Mouse (Mus musculus): ENCODE results near the gene Orc5. TPM values are rescaled to one million over a fixed set of nuclear protein-coding genes. Genes with fewer than 3 reads are reported as not detected.
"Not testable (repeated sequence)": the region's sequence is repeated elsewhere in the genome, so short reads cannot be mapped to it uniquely, and the experiment has no call there.

Gene Orc5
- total RNA-seq, 2 experiments from 2014 or later = 6.6 to 7.7 TPM

GRCm38 (mm10) chr5:22542676-22543075, 7.6 kb downstream of the Orc5 start:
- intact Hi-C loops (cut with DNase I; ENCODE audit: low total_unique reads) = no loop called here
- DNase-seq = no peak

GRCm38 (mm10) chr5:22538996-22539600, 11.1 kb downstream of the Orc5 start:
- DNase-seq = no peak
- intact Hi-C loops (cut with DNase I; ENCODE audit: low total_unique reads) = no loop called here

GRCm38 (mm10) chr5:22536695-22537094, 13.5 kb downstream of the Orc5 start:
- DNase-seq = no peak
- intact Hi-C loops (cut with DNase I; ENCODE audit: low total_unique reads) = no loop called here

- intact Hi-C loops (cut with DNase I; ENCODE audit: low total_unique reads) = no loop called here
- no peak for DNase-seq
These were observed 17.7 kb downstream of the Orc5 start for GRCm38 (mm10) chr5:22532571-22532970.

GRCm38 (mm10) chr5:22522612-22523011, 27.6 kb downstream of the Orc5 start:
- no peak for DNase-seq
- intact Hi-C loops (cut with DNase I; ENCODE audit: low total_unique reads) = no loop called here

GRCm38 (mm10) chr5:22519708-22520107, 30.5 kb downstream of the Orc5 start:
- DNase-seq = no peak
- intact Hi-C loops (cut with DNase I; ENCODE audit: low total_unique reads) = loop anchor here (10.0 kb wide), 1 partner anchor 585 kb away; no protein-coding TSS in a partner anchor

GRCm38 (mm10) chr5:22515745-22516144, 34.5 kb downstream of the Orc5 start:
- intact Hi-C loops (cut with DNase I; ENCODE audit: low total_unique reads) = loop anchor here (10.0 kb wide), 1 partner anchor 581 kb away; no protein-coding TSS in a partner anchor
- not testable (repeated sequence) for DNase-seq

- intact Hi-C loops (cut with DNase I; ENCODE audit: low total_unique reads) = loop anchor here (10.0 kb wide), 1 partner anchor 579 kb away; no protein-coding TSS in a partner anchor
- DNase-seq = not testable (repeated sequence)
These were observed 36.0 kb downstream of the Orc5 start for GRCm38 (mm10) chr5:22514231-22514630.

- intact Hi-C loops (cut with DNase I; ENCODE audit: low total_unique reads) = loop anchor here (10.0 kb wide), 1 partner anchor 578 kb away; no protein-coding TSS in a partner anchor
- not testable (repeated sequence) for DNase-seq
These were observed 37.6 kb downstream of the Orc5 start for GRCm38 (mm10) chr5:22512579-22512978.

GRCm38 (mm10) chr5:22511824-22512223, 38.4 kb downstream of the Orc5 start:
- no peak for DNase-seq
- intact Hi-C loops (cut with DNase I; ENCODE audit: low total_unique reads) = loop anchor here (10.0 kb wide), 1 partner anchor 577 kb away; no protein-coding TSS in a partner anchor

GRCm38 (mm10) chr5:22508560-22508959, 41.7 kb downstream of the Orc5 start:
- intact Hi-C loops (cut with DNase I; ENCODE audit: low total_unique reads) = no loop called here

GRCm38 (mm10) chr5:22499437-22499836, 50.8 kb downstream of the Orc5 start:
- intact Hi-C loops (cut with DNase I; ENCODE audit: low total_unique reads) = no loop called here
- no peak for DNase-seq

More at GRCm38 (mm10) chr5:22508560-22508959, 41.7 kb downstream of the Orc5 start:
- DNase-seq = no peak

GRCm38 (mm10) chr5:22491088-22491487, 59.1 kb downstream of the Orc5 start:
- intact Hi-C loops (cut with DNase I; ENCODE audit: low total_unique reads) = no loop called here
- DNase-seq = no peak

GRCm38 (mm10) chr5:22489091-22489490, 61.1 kb downstream of the Orc5 start:
- DNase-seq = no peak
- intact Hi-C loops (cut with DNase I; ENCODE audit: low total_unique reads) = no loop called here

GRCm38 (mm10) chr5:22486601-22487206, 63.5 kb downstream of the Orc5 start:
- intact Hi-C loops (cut with DNase I; ENCODE audit: low total_unique reads) = no loop called here
- no peak for DNase-seq

GRCm38 (mm10) chr5:22485764-22486163, 64.5 kb downstream of the Orc5 start:
- no peak for DNase-seq
- intact Hi-C loops (cut with DNase I; ENCODE audit: low total_unique reads) = no loop called here

GRCm38 (mm10) chr5:22482567-22482966, 67.7 kb downstream of the Orc5 start:
- intact Hi-C loops (cut with DNase I; ENCODE audit: low total_unique reads) = no loop called here
- DNase-seq = no peak

- intact Hi-C loops (cut with DNase I; ENCODE audit: low total_unique reads); DNase-seq: not testable (repeated sequence)
These were observed 77.8 kb downstream of the Orc5 start for GRCm38 (mm10) chr5:22472445-22472844.

GRCm38 (mm10) chr5:22471243-22471642, 79.0 kb downstream of the Orc5 start:
- DNase-seq = no peak
- intact Hi-C loops (cut with DNase I; ENCODE audit: low total_unique reads) = no loop called here

- DNase-seq = no peak
- intact Hi-C loops (cut with DNase I; ENCODE audit: low total_unique reads) = no loop called here
These were observed 97.2 kb downstream of the Orc5 start for GRCm38 (mm10) chr5:22452871-22453661.

Data from gastrocnemius, postnatal 14 days (tissue).